Mouse (Mus musculus): ENCODE data around the gene Epha4. TPM values are rescaled to one million over a fixed set of nuclear protein-coding genes. Genes with fewer than 3 reads are reported as not detected.

The Epha4 gene
- polyA plus RNA-seq, 1 experiment from 2014 or later = 12.0 TPM

DNA sequence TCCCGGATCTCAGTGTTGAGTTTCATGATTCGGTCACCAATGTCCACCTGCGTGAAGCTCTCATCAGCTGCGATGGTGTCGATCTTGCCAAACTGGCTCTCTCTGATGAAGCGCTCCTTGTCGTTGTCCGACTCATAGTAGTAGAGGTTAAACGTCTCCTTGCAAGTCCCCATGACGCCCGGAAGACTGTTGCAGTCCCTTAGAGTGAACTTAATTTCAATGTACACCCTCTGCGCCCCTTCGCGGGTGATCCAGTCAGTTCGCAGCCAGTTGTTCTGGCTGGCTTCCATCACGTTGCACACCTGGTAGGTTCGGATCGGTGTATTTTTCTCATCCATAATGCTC lies 8.1 kb downstream of the Epha4 start:
- ATAC-seq (replicated peaks; ENCODE audit: low FRiP score, low read depth) (no peak), DNase-seq (ENCODE audit: low spot score) (no peak)
- H3K4me2 ChIP-seq (ENCODE audit: low read length) = no peak overlapping the region
- 0 out of 2 replicates have a peak, but pooled peaks cover 4% of the 10 kb centered on the region for H3K4me1 ChIP-seq (replicated peaks; ENCODE audit: insufficient read depth, low read length)
- 0 out of 2 replicates have a peak, but pooled peaks cover 5% of the 10 kb centered on the region for H3K36me3 ChIP-seq (ENCODE audit: insufficient read depth, low read length)
- no peak overlapping the region for H3K9ac ChIP-seq (ENCODE audit: low read depth, low read length)
- H3K9me3 ChIP-seq (replicated peaks; ENCODE audit: low read length) = no peaks in the 10 kb centered on the region
- WGBS = 86% methylated on average over 18 of the region's 18 CpGs
- no peaks in the 10 kb centered on the region for H3K27me3 ChIP-seq (ENCODE audit: insufficient read depth, low read length)
- no peak for TF ChIP-seq CTCF (IDR thresholded peaks at IDR 0.05; ENCODE audit: low read depth)
- no peak overlapping the region for H3K27ac ChIP-seq
- H3K4me3 ChIP-seq (replicated peaks; ENCODE audit: low read depth, low read length) = no peak overlapping the region

DNA sequence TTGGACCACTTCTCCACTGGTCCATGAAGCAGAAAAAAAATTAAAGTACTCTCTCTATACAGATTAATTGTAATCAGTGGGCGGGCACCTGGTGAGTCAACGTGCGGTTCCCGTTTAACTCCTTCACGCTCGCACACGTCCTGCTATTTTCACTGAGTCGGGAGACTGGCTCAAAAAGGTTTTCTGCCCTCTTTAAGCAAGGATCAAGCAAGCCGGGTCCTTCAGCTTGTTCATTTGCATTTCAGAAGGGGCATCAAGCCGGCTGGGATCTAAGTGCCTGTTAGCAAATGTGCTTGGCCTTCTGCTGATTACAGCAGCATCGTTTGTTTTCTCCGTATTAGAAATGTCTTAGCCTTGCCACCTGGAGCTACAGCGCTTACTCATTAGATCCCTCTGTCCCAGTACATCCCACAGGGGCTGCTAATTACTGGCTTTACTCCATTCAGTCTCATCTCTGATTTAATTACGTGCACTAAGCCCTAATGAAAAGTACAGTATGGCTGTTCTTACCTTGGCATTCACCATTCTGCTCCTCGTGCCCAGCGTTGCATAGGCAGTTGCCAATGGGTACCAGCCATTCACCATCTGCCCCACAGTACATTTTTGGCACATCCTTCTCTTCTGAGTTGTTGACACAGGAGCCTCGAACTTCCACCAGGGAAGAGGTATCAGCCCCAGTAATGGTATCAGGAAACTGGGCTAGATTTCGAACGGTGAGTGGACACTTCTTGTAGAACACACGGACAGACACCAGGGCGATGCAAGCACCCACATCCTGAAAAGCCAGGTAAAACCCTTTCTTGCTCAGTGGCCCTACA lies 8.6 kb downstream of the Epha4 start:
- H3K27me3 ChIP-seq (ENCODE audit: insufficient read depth, low read length) = no peaks in the 10 kb centered on the region
- H3K4me3 ChIP-seq (replicated peaks; ENCODE audit: low read depth, low read length) = no peak overlapping the region
- ATAC-seq (replicated peaks; ENCODE audit: low FRiP score, low read depth) = no peak
- no peak for DNase-seq (ENCODE audit: low spot score)
- H3K9ac ChIP-seq (ENCODE audit: low read depth, low read length) = no peak overlapping the region
- H3K27ac ChIP-seq = no peak overlapping the region
- 0 out of 2 replicates have a peak, but pooled peaks cover 4% of the 10 kb centered on the region for H3K4me1 ChIP-seq (replicated peaks; ENCODE audit: insufficient read depth, low read length)
- H3K36me3 ChIP-seq (ENCODE audit: insufficient read depth, low read length) = 0 out of 2 replicates have a peak, but pooled peaks cover 5% of the 10 kb centered on the region
- TF ChIP-seq CTCF (IDR thresholded peaks at IDR 0.05; ENCODE audit: low read depth) = no peak
- WGBS = 55% methylated on average over 21 of the region's 21 CpGs
- no peaks in the 10 kb centered on the region for H3K9me3 ChIP-seq (replicated peaks; ENCODE audit: low read length)
- H3K4me2 ChIP-seq (ENCODE audit: low read length) = peak overlapping the region; percentile 38

GRCm38 (mm10) chr1:77505263-77505662 lies 9.6 kb downstream of the Epha4 start:
- DNase-seq (ENCODE audit: low spot score) (no peak), ATAC-seq (replicated peaks; ENCODE audit: low FRiP score, low read depth) (no peak)
- WGBS = 83% methylated on average over 8 of the region's 8 CpGs
- no peak for TF ChIP-seq CTCF (IDR thresholded peaks at IDR 0.05; ENCODE audit: low read depth)
- no peak overlapping the region for H3K27ac ChIP-seq
- H3K9ac ChIP-seq (ENCODE audit: low read depth, low read length) = no peak overlapping the region
- no peaks in the 10 kb centered on the region for H3K9me3 ChIP-seq (replicated peaks; ENCODE audit: low read length)
- no peak overlapping the region for H3K4me3 ChIP-seq (replicated peaks; ENCODE audit: low read depth, low read length)
- H3K27me3 ChIP-seq (ENCODE audit: insufficient read depth, low read length) = no peaks in the 10 kb centered on the region
- H3K4me2 ChIP-seq (ENCODE audit: low read length) = no peak overlapping the region
- 0 out of 2 replicates have a peak, but pooled peaks cover 5% of the 10 kb centered on the region for H3K36me3 ChIP-seq (ENCODE audit: insufficient read depth, low read length)
- 0 out of 2 replicates have a peak, but pooled peaks cover 4% of the 10 kb centered on the region for H3K4me1 ChIP-seq (replicated peaks; ENCODE audit: insufficient read depth, low read length)

DNA sequence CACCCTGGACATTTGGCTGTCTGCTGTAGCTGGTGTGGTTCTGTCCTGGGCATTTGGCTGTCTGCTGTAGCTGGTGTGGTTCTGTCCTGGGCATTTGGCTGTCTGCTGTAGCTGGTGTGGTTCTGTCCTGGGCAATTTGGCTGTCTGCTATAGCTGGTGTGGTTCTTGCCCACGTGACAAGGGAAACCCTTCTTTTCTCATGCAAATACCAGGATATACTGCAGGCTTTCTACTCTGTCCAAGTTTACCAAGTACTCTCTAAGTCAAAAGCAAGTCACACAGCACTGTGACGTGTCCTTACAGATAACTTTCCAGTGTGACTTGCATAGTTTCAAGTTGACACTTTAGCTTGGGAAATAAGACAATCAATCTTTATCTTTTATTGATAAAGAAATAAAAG lies 10.1 kb downstream of the Epha4 start:
- no peak overlapping the region for H3K9ac ChIP-seq (ENCODE audit: low read depth, low read length)
- H3K27ac ChIP-seq = no peak overlapping the region
- 71% methylated on average over 2 of the region's 2 CpGs for WGBS
- H3K27me3 ChIP-seq (ENCODE audit: insufficient read depth, low read length) = no peaks in the 10 kb centered on the region
- no peaks in the 10 kb centered on the region for H3K9me3 ChIP-seq (replicated peaks; ENCODE audit: low read length)
- no peak for TF ChIP-seq CTCF (IDR thresholded peaks at IDR 0.05; ENCODE audit: low read depth)
- H3K4me3 ChIP-seq (replicated peaks; ENCODE audit: low read depth, low read length) = no peak overlapping the region
- 0 out of 2 replicates have a peak, but pooled peaks cover 5% of the 10 kb centered on the region for H3K36me3 ChIP-seq (ENCODE audit: insufficient read depth, low read length)
- no peak overlapping the region for H3K4me2 ChIP-seq (ENCODE audit: low read length)
- 0 out of 2 replicates have a peak, but pooled peaks cover 4% of the 10 kb centered on the region for H3K4me1 ChIP-seq (replicated peaks; ENCODE audit: insufficient read depth, low read length)
- DNase-seq (ENCODE audit: low spot score) (no peak), ATAC-seq (replicated peaks; ENCODE audit: low FRiP score, low read depth) (no peak)

DNA sequence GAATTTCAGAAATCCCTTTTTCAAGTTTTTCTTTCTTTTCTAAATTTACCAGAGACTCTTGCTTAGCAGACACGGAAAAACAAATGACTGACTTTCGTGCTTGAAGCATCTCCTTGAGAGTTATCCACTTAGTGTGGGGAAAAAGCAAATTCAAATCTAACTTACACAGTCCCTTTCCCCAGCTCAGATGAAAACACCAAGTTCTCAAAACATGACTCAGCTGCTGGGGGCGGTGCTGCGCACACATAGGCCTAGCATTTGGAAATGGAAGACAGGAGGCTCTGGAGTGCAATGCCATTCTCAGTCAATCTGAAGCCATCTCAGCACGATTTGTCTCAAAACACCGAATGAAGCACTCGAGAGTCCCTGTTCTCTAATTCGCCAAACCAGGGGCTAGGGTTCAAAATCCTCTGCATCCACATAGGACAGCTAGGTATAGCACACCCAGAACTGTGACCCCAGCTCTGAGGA lies 11.1 kb downstream of the Epha4 start:
- H3K4me3 ChIP-seq (replicated peaks; ENCODE audit: low read depth, low read length) = no peak overlapping the region
- no peaks in the 10 kb centered on the region for H3K9me3 ChIP-seq (replicated peaks; ENCODE audit: low read length)
- H3K27ac ChIP-seq = no peak overlapping the region
- DNase-seq (ENCODE audit: low spot score) = no peak
- WGBS = 81% methylated on average over 8 of the region's 8 CpGs
- 0 out of 2 replicates have a peak, but pooled peaks cover 4% of the 10 kb centered on the region for H3K4me1 ChIP-seq (replicated peaks; ENCODE audit: insufficient read depth, low read length)
- no peak overlapping the region for H3K4me2 ChIP-seq (ENCODE audit: low read length)
- H3K9ac ChIP-seq (ENCODE audit: low read depth, low read length) = no peak overlapping the region
- ATAC-seq (replicated peaks; ENCODE audit: low FRiP score, low read depth) = no peak
- TF ChIP-seq CTCF (IDR thresholded peaks at IDR 0.05; ENCODE audit: low read depth) = peak; percentile 24; the same call in 1 of the 2 replicates
- H3K27me3 ChIP-seq (ENCODE audit: insufficient read depth, low read length) = no peaks in the 10 kb centered on the region
- 0 out of 2 replicates have a peak, but pooled peaks cover 5% of the 10 kb centered on the region for H3K36me3 ChIP-seq (ENCODE audit: insufficient read depth, low read length)

- H3K9ac ChIP-seq (ENCODE audit: low read depth, low read length) = no peak overlapping the region
- no peak overlapping the region for H3K4me2 ChIP-seq (ENCODE audit: low read length)
- no peak overlapping the region for H3K27ac ChIP-seq
- 43% methylated on average over 11 of the region's 11 CpGs for WGBS
- TF ChIP-seq CTCF (IDR thresholded peaks at IDR 0.05; ENCODE audit: low read depth) = no peak
- no peaks in the 10 kb centered on the region for H3K9me3 ChIP-seq (replicated peaks; ENCODE audit: low read length)
- DNase-seq (ENCODE audit: low spot score) (no peak), ATAC-seq (replicated peaks; ENCODE audit: low FRiP score, low read depth) (no peak)
- H3K4me3 ChIP-seq (replicated peaks; ENCODE audit: low read depth, low read length) = no peak overlapping the region
- no peaks in the 10 kb centered on the region for H3K27me3 ChIP-seq (ENCODE audit: insufficient read depth, low read length)
- H3K4me1 ChIP-seq (replicated peaks; ENCODE audit: insufficient read depth, low read length) = 0 out of 2 replicates have a peak, but pooled peaks cover 4% of the 10 kb centered on the region
- 0 out of 2 replicates have a peak, but pooled peaks cover 5% of the 10 kb centered on the region for H3K36me3 ChIP-seq (ENCODE audit: insufficient read depth, low read length)
These were observed 12.3 kb downstream of the Epha4 start for GRCm38 (mm10) chr1:77502554-77503119.
